Mouse (Mus musculus): ENCODE measurements around the gene Lrrc8b. TPM values are rescaled to one million over a fixed set of nuclear protein-coding genes. Genes with fewer than 3 reads are reported as not detected.

Lrrc8b gene
- polyA plus RNA-seq, 1 experiment from 2014 or later: 11.5 TPM

GRCm38 (mm10) chr5:105491389-105491788 lies 75.8 kb downstream of the Lrrc8b start:
- Histone ChIP-seq H3K27me3 (peaks cover 31% of the 10 kb centered on the region), H3K9me3 (no peaks in the 10 kb centered on the region), H3K36me3 (peaks cover 9% of the 10 kb centered on the region; the same call in 1 of the 2 replicates), H3K27ac (replicated peaks) (no peak overlapping the region), H3K4me3 (no peak overlapping the region), H3K4me1 (peaks cover 43% of the 10 kb centered on the region), H3K9ac (replicated peaks) (no peak overlapping the region), H3K4me2 (replicated peaks) (no peak overlapping the region)
- 52% methylated on average over 4 of the region's 4 CpGs for WGBS
- ATAC-seq (ENCODE audit: low FRiP score, low read depth): peak; percentile 17; the same call in 1 of the 2 replicates

- Histone ChIP-seq H3K9ac (replicated peaks) (no peak overlapping the region), H3K27me3 (peaks cover 42% of the 10 kb centered on the region), H3K4me2 (replicated peaks) (no peak overlapping the region), H3K4me1 (peaks cover 45% of the 10 kb centered on the region), H3K9me3 (no peaks in the 10 kb centered on the region), H3K4me3 (no peak overlapping the region), H3K27ac (replicated peaks) (0 out of 2 replicates have a peak overlapping the region, but pooled peaks have one; percentile 22), H3K36me3 (peaks cover 5% of the 10 kb centered on the region; the same call in 1 of the 2 replicates)
- peak; percentile 35; the same call in 1 of the 2 replicates for ATAC-seq (ENCODE audit: low FRiP score, low read depth)
- 15% methylated on average over 10 of the region's 10 CpGs for WGBS
Observed at GRCm38 (mm10) chr5:105492367-105493246, 77.0 kb downstream of the Lrrc8b start.

GRCm38 (mm10) chr5:105493377-105493776 lies 77.8 kb downstream of the Lrrc8b start:
- no peaks in the 10 kb centered on the region for H3K36me3 ChIP-seq
- no peak overlapping the region for H3K9ac ChIP-seq (replicated peaks)
- no peak overlapping the region for H3K4me2 ChIP-seq (replicated peaks)
- H3K9me3 ChIP-seq: no peaks in the 10 kb centered on the region
- H3K4me3 ChIP-seq: no peak overlapping the region
- WGBS: 68% methylated on average over 7 of the region's 7 CpGs
- peaks cover 42% of the 10 kb centered on the region for H3K27me3 ChIP-seq
- no peak for ATAC-seq (ENCODE audit: low FRiP score, low read depth)
- H3K27ac ChIP-seq (replicated peaks): peak overlapping the region; percentile 22
- peaks cover 51% of the 10 kb centered on the region for H3K4me1 ChIP-seq

- peaks cover 47% of the 10 kb centered on the region for H3K27me3 ChIP-seq
- 24% methylated on average over 10 of the region's 10 CpGs for WGBS
- no peaks in the 10 kb centered on the region for H3K36me3 ChIP-seq
- H3K27ac ChIP-seq (replicated peaks): peak overlapping the region; percentile 60
- H3K4me3 ChIP-seq: no peak overlapping the region
- peak overlapping the region; percentile 49 for H3K4me2 ChIP-seq (replicated peaks)
- ATAC-seq (ENCODE audit: low FRiP score, low read depth): 0 out of 2 replicates have a peak, but pooled peaks have one; percentile 7
- no peaks in the 10 kb centered on the region for H3K9me3 ChIP-seq
- peaks cover 57% of the 10 kb centered on the region for H3K4me1 ChIP-seq
- peak overlapping the region; percentile 24; the same call in 1 of the 2 replicates for H3K9ac ChIP-seq (replicated peaks)
Observed at GRCm38 (mm10) chr5:105494246-105494917, 78.8 kb downstream of the Lrrc8b start.

- Histone ChIP-seq H3K9ac (replicated peaks) (peak overlapping the region; percentile 24; the same call in 1 of the 2 replicates), H3K27me3 (peaks cover 47% of the 10 kb centered on the region), H3K9me3 (no peaks in the 10 kb centered on the region), H3K4me3 (peak overlapping the region; percentile 15), H3K27ac (replicated peaks) (peak overlapping the region; percentile 60), H3K4me2 (replicated peaks) (peak overlapping the region; percentile 49), H3K4me1 (peaks cover 59% of the 10 kb centered on the region), H3K36me3 (no peaks in the 10 kb centered on the region)
- 8% methylated on average over 22 of the region's 24 CpGs for WGBS
- ATAC-seq (ENCODE audit: low FRiP score, low read depth): peak; percentile 76
Observed at GRCm38 (mm10) chr5:105494918-105495901, 79.6 kb downstream of the Lrrc8b start.

- no peak overlapping the region for H3K4me3 ChIP-seq
- H3K27me3 ChIP-seq: peaks cover 40% of the 10 kb centered on the region
- ATAC-seq (ENCODE audit: low FRiP score, low read depth): no peak
- no peaks in the 10 kb centered on the region for H3K9me3 ChIP-seq
- H3K4me2 ChIP-seq (replicated peaks): peak overlapping the region; percentile 49; the same call in 1 of the 2 replicates
- H3K27ac ChIP-seq (replicated peaks): no peak overlapping the region
- peaks cover 66% of the 10 kb centered on the region for H3K4me1 ChIP-seq
- no peaks in the 10 kb centered on the region for H3K36me3 ChIP-seq
- 79% methylated on average over 4 of the region's 4 CpGs for WGBS
- no peak overlapping the region for H3K9ac ChIP-seq (replicated peaks)
Observed at GRCm38 (mm10) chr5:105496133-105496532, 80.6 kb downstream of the Lrrc8b start.

GRCm38 (mm10) chr5:105496586-105496985 lies 81.0 kb downstream of the Lrrc8b start:
- H3K27me3 ChIP-seq: peaks cover 38% of the 10 kb centered on the region
- H3K9ac ChIP-seq (replicated peaks): no peak overlapping the region
- H3K36me3 ChIP-seq: no peaks in the 10 kb centered on the region
- WGBS: 77% methylated on average over 7 of the region's 7 CpGs
- H3K4me3 ChIP-seq: no peak overlapping the region
- H3K27ac ChIP-seq (replicated peaks): no peak overlapping the region
- H3K9me3 ChIP-seq: no peaks in the 10 kb centered on the region
- no peak overlapping the region for H3K4me2 ChIP-seq (replicated peaks)
- no peak for ATAC-seq (ENCODE audit: low FRiP score, low read depth)
- H3K4me1 ChIP-seq: peaks cover 66% of the 10 kb centered on the region

- Histone ChIP-seq H3K27ac (replicated peaks) (peak overlapping the region; percentile 39; the same call in 1 of the 2 replicates), H3K4me2 (replicated peaks) (no peak overlapping the region), H3K36me3 (no peaks in the 10 kb centered on the region), H3K27me3 (peaks cover 29% of the 10 kb centered on the region; the same call in 1 of the 2 replicates), H3K4me3 (no peak overlapping the region), H3K4me1 (peaks cover 50% of the 10 kb centered on the region), H3K9ac (replicated peaks) (no peak overlapping the region), H3K9me3 (no peaks in the 10 kb centered on the region)
- ATAC-seq (ENCODE audit: low FRiP score, low read depth): no peak
- 49% methylated on average over 4 of the region's 4 CpGs for WGBS
Observed at GRCm38 (mm10) chr5:105498429-105499000, 82.9 kb downstream of the Lrrc8b start.

GRCm38 (mm10) chr5:105499396-105499795 lies 83.8 kb downstream of the Lrrc8b start:
- Histone ChIP-seq H3K4me2 (replicated peaks) (no peak overlapping the region), H3K27me3 (peaks cover 27% of the 10 kb centered on the region; the same call in 1 of the 2 replicates), H3K27ac (replicated peaks) (no peak overlapping the region), H3K36me3 (no peaks in the 10 kb centered on the region), H3K9ac (replicated peaks) (no peak overlapping the region), H3K4me1 (peaks cover 42% of the 10 kb centered on the region), H3K4me3 (no peak overlapping the region), H3K9me3 (no peaks in the 10 kb centered on the region)
- 63% methylated on average over 1 of the region's 1 CpGs for WGBS
- no peak for ATAC-seq (ENCODE audit: low FRiP score, low read depth)

GRCm38 (mm10) chr5:105500132-105501121 lies 84.9 kb downstream of the Lrrc8b start:
- Histone ChIP-seq H3K4me1 (peaks cover 33% of the 10 kb centered on the region), H3K9ac (replicated peaks) (no peak overlapping the region), H3K4me3 (no peak overlapping the region), H3K36me3 (no peaks in the 10 kb centered on the region), H3K9me3 (no peaks in the 10 kb centered on the region), H3K27me3 (peaks cover 27% of the 10 kb centered on the region; the same call in 1 of the 2 replicates), H3K4me2 (replicated peaks) (no peak overlapping the region), H3K27ac (replicated peaks) (no peak overlapping the region)
- no peak; the same call in 1 of the 2 replicates for ATAC-seq (ENCODE audit: low FRiP score, low read depth)
- WGBS: 55% methylated on average over 12 of the region's 12 CpGs

Measured in midbrain, embryonic 12.5 days (tissue).